Mouse (Mus musculus): ENCODE measurements at regions not wholly inside any gene's neighbourhood (a gene's known extent, or its start where the extent isn't known, plus 50 kb on each side); places are given as distances from the start of the nearest gene placed in this dataset.

DNA sequence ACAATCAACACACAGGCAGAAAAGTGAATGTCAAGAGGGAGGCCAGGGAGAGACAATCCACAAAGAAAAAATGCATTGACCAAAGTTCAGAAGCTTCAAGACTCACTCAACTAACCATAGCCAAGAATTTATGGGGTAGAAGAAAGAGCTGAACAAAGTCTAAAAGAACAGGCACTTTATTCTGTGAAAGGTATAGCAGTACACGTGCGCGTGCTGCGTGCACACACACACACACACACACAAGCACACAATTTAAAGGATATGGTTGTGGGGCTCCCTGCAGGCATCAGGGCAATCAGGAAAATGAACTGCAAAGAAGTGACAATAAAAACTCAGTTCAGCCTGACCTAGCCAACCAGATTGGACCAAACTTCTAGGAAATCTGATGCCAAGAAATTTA, 53.0 kb upstream of the Znrf2 start:
- TF ChIP-seq MAX (IDR thresholded peaks at IDR 0.05; ENCODE audit: low read length), result no peak
- no peak for TF ChIP-seq UBTF (IDR thresholded peaks at IDR 0.05; ENCODE audit: borderline replicate concordance, insufficient read depth, low read depth, low read length)
- TF ChIP-seq ELF1 (IDR thresholded peaks at IDR 0.05; ENCODE audit: low read depth, low read length), result no peak
- no peak for TF ChIP-seq USF1 (IDR thresholded peaks at IDR 0.05; ENCODE audit: low read depth, low read length)
- no peak for TF ChIP-seq RCOR1 (IDR thresholded peaks at IDR 0.05; ENCODE audit: low read depth, low read length)
- no peak for TF ChIP-seq GATA1 (IDR thresholded peaks at IDR 0.05; ENCODE audit: low read depth, low read length)
- TF ChIP-seq CTCF (IDR thresholded peaks at IDR 0.05 in 2 of 3, conservative IDR thresholded peaks at IDR 0.05 in 1 of 3; ENCODE audit: control insufficient read depth in 1 of 3, insufficient read depth in 1 of 3, low read depth in 2 of 3, low read length in 3 of 3, poor library complexity in 1 of 3, severe bottlenecking in 1 of 3), result no peak
- TF ChIP-seq EP300 (IDR thresholded peaks at IDR 0.05; ENCODE audit: low read depth in 1 of 2, low read length in 2 of 2), result no peak
